Mouse (Mus musculus) midbrain, embryonic 11.5 days (tissue): ENCODE measurements at regions not wholly inside any gene's neighbourhood (a gene's known extent, or its start where the extent isn't known, plus 50 kb on each side); places are given as distances from the start of the nearest gene placed in this dataset.

ENCODE experiments used
- ATAC-seq: fragments of 200-750 bp; cut with Nextera tagmentation; 2 replicates; pipeline ENCODE4 v1.8.0; 2017; ENCODE audit warnings: moderate TSS enrichment, moderate library complexity; ENCODE audit not compliant: low FRiP score
- DNase-seq: peaks from one replicate; pipeline ENCODE4 v3.0.0; 2015; ENCODE audit warnings: low spot score; ENCODE audit errors: missing footprints
- H3K27ac ChIP-seq: fragments of 300-500 bp; sonication (generic); 2 replicates; pipeline ENCODE4 v1.5.1; 2014; ENCODE audit warnings: low read depth, low read length
- H3K27me3 ChIP-seq: fragments of 300-500 bp; sonication (generic); 2 replicates; pipeline ENCODE4 v1.6.1; 2014; ENCODE audit warnings: mild to moderate bottlenecking, low read length, moderate library complexity, mixed read lengths; ENCODE audit not compliant: control insufficient read depth, insufficient read depth
- H3K36me3 ChIP-seq: fragments of 300-500 bp; sonication (generic); 2 replicates; pipeline ENCODE4 v1.6.1; 2014; ENCODE audit warnings: mild to moderate bottlenecking, low read length, moderate library complexity, mixed read lengths; ENCODE audit not compliant: control insufficient read depth, insufficient read depth
- H3K4me1 ChIP-seq: fragments of 300-500 bp; sonication (generic); 2 replicates; pipeline ENCODE4 v1.6.1; 2014; ENCODE audit warnings: low read length; ENCODE audit not compliant: control insufficient read depth, insufficient read depth
- H3K4me2 ChIP-seq: fragments of 300-500 bp; sonication (generic); 2 replicates; pipeline ENCODE4 v1.6.1; 2014; ENCODE audit warnings: mild to moderate bottlenecking, moderate library complexity
- H3K4me3 ChIP-seq: fragments of 300-500 bp; sonication (generic); 2 replicates; pipeline ENCODE4 v1.5.1; 2014; ENCODE audit warnings: low read depth, low read length
- H3K9ac ChIP-seq: fragments of 300-500 bp; sonication (generic); 2 replicates; pipeline ENCODE4 v1.6.1; 2014; ENCODE audit warnings: low read length
- H3K9me3 ChIP-seq: fragments of 300-500 bp; sonication (generic); 2 replicates; pipeline ENCODE4 v1.6.1; 2016; ENCODE audit warnings: low read length; ENCODE audit not compliant: control insufficient read depth
- WGBS: fragments of 180-500 bp; shearing (Covaris S2); extraction: QIAGEN DNeasy Blood & Tissue Kit; methylation state at CpG from one replicate; pipeline ENCODE4 v1.1.7; 2014; 5-methylcytosine and 5-hydroxymethylcytosine counted together

- 50% methylated on average over 11 of the region's 11 CpGs for WGBS
- H3K4me1 ChIP-seq: no peaks in the 10 kb centered on the region
- DNase-seq: peak; percentile 87
- no peaks in the 10 kb centered on the region for H3K36me3 ChIP-seq
- no peak overlapping the region for H3K4me2 ChIP-seq
- H3K9me3 ChIP-seq: no peaks in the 10 kb centered on the region
- H3K9ac ChIP-seq: peak overlapping the region; percentile 20; the same call in 1 of the 2 replicates
- ATAC-seq: peak; percentile 43; the same call in 1 of the 2 replicates
- H3K27me3 ChIP-seq: no peaks in the 10 kb centered on the region
- no peak overlapping the region for H3K27ac ChIP-seq
- no peak overlapping the region for H3K4me3 ChIP-seq
Measured at GRCm38 (mm10) chr6:140894467-140894866, 165.4 kb downstream of the Gm11077 start.

DNA sequence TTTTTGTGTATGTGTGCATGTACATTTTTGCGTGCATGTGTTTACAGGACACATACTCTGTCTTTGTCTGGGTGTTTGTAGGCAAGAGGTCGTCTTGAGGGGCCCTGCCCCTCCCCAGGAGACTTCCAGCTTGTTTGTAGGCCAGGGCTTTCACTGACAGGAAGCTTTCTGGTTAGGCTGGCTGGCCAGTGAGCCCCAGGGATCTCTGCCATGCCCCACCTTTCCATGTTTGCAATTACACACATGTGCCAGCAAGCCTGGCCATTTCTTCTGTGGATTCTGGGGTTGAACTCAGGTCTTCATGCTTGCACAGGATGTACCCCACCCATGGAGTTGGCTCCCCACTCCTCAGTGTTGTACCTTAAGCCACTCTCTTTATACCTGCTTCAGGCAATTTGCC is 166.4 kb downstream of the Gm11077 start:
- ATAC-seq (no peak), DNase-seq (no peak)
- Histone ChIP-seq H3K9ac (no peak overlapping the region), H3K27me3 (no peaks in the 10 kb centered on the region), H3K9me3 (no peaks in the 10 kb centered on the region), H3K4me3 (no peak overlapping the region), H3K36me3 (no peaks in the 10 kb centered on the region), H3K27ac (no peak overlapping the region), H3K4me1 (no peaks in the 10 kb centered on the region), H3K4me2 (no peak overlapping the region)
- 59% methylated on average over 2 of the region's 2 CpGs for WGBS

DNA sequence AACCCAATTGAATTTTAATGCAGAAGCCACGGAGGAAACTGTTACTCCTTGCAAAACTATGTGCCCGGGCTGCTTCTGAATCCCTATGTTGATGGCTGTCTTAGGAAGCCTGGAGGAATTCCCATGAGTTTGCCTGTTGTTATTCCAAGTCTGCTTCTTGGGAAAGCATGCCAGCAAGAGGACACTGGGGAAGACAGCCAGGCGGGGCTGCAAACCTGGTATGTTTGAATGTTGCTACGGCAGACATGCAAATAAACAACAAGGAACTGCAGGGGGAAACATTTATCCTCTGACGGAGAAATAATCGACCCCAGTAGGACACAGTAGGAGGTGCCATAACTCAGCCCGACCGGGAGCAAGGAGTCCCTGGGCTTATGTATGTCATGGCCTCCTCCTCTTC is 168.0 kb downstream of the Gm11077 start:
- Histone ChIP-seq H3K4me2 (no peak overlapping the region), H3K4me1 (no peaks in the 10 kb centered on the region), H3K4me3 (no peak overlapping the region), H3K27ac (no peak overlapping the region), H3K27me3 (no peaks in the 10 kb centered on the region), H3K9ac (no peak overlapping the region), H3K9me3 (no peaks in the 10 kb centered on the region), H3K36me3 (no peaks in the 10 kb centered on the region)
- 61% methylated on average over 8 of the region's 8 CpGs for whole genome bisulfite sequencing
- no peak for ATAC-seq
- no peak for DNase-seq

- ATAC-seq (peak; percentile 79), DNase-seq (peak; percentile 89)
- H3K36me3 ChIP-seq: no peaks in the 10 kb centered on the region
- H3K4me1 ChIP-seq: no peaks in the 10 kb centered on the region
- no peaks in the 10 kb centered on the region for H3K27me3 ChIP-seq
- H3K9ac ChIP-seq: no peak overlapping the region
- 50% methylated on average over 12 of the region's 12 CpGs for WGBS
- no peak overlapping the region for H3K27ac ChIP-seq
- H3K9me3 ChIP-seq: no peaks in the 10 kb centered on the region
- no peak overlapping the region for H3K4me2 ChIP-seq
- H3K4me3 ChIP-seq: no peak overlapping the region
Measured at GRCm38 (mm10) chr6:140924319-140924981, 195.4 kb downstream of the Gm11077 start.

DNA sequence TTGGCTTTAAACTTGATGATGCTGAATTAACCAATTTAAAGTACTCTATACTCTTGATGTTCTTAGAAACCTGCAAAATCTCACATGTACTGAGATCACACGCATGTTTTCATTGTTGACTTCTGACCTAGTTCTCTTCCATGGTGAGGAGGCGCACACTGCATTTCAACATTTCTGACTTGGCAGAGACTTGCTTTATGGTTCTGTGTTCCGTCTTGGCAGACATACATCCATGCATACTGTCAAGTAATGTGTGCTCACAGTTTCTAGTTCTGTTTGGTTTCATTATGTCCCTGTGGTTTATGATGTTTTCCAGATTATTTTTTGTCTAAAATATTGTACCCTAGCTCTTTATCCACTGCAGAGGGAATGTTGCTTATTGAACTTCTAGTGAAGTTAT is 198.5 kb downstream of the Gm11077 start:
- H3K4me2 ChIP-seq: no peak overlapping the region
- no peak overlapping the region for H3K4me3 ChIP-seq
- H3K9ac ChIP-seq: no peak overlapping the region
- no peaks in the 10 kb centered on the region for H3K4me1 ChIP-seq
- no peak overlapping the region for H3K27ac ChIP-seq
- H3K36me3 ChIP-seq: no peaks in the 10 kb centered on the region
- DNase-seq (no peak), ATAC-seq (no peak)
- H3K9me3 ChIP-seq: no peaks in the 10 kb centered on the region
- H3K27me3 ChIP-seq: no peaks in the 10 kb centered on the region
- 94% methylated on average over 3 of the region's 3 CpGs for WGBS

- no peaks in the 10 kb centered on the region for H3K27me3 ChIP-seq
- no peaks in the 10 kb centered on the region for H3K4me1 ChIP-seq
- H3K4me2 ChIP-seq: no peak overlapping the region
- H3K9me3 ChIP-seq: no peaks in the 10 kb centered on the region
- H3K27ac ChIP-seq: no peak overlapping the region
- 87% methylated on average over 6 of the region's 6 CpGs for WGBS
- no peak overlapping the region for H3K9ac ChIP-seq
- no peak overlapping the region for H3K4me3 ChIP-seq
- DNase-seq (no peak), ATAC-seq (no peak)
- no peaks in the 10 kb centered on the region for H3K36me3 ChIP-seq
Measured at GRCm38 (mm10) chr6:140934286-140934685, 205.2 kb downstream of the Gm11077 start.

- H3K36me3 ChIP-seq: no peaks in the 10 kb centered on the region
- no peaks in the 10 kb centered on the region for H3K27me3 ChIP-seq
- H3K4me3 ChIP-seq: no peak overlapping the region
- DNase-seq: no peak
- H3K9me3 ChIP-seq: no peaks in the 10 kb centered on the region
- 85% methylated on average over 1 of the region's 1 CpGs for WGBS
- no peak overlapping the region for H3K27ac ChIP-seq
- no peak overlapping the region for H3K4me2 ChIP-seq
- no peak for ATAC-seq
- no peaks in the 10 kb centered on the region for H3K4me1 ChIP-seq
- H3K9ac ChIP-seq: no peak overlapping the region
Measured at GRCm38 (mm10) chr6:140938025-140938424, 208.9 kb downstream of the Gm11077 start.

DNA sequence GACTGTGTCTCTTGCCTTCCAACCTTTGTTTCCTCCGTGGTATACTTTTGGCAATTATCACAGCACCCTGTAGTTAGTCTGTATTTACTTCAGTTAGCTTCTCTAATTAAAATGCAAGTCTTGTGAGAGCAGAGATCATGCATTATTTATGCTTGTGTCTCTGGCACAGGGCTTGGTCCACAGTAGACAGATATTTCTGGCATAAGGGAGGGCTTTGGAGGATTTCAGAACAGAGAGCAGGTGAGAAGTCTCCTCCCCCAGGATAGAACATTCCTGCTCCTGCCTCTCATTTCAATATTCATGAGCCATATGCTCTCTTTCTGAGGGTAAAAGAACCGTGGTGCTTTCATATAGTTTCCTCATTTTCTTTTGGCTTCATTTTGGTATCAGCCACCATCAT is 217.6 kb downstream of the Gm11077 start:
- WGBS: 51% methylated on average over 2 of the region's 2 CpGs

DNA sequence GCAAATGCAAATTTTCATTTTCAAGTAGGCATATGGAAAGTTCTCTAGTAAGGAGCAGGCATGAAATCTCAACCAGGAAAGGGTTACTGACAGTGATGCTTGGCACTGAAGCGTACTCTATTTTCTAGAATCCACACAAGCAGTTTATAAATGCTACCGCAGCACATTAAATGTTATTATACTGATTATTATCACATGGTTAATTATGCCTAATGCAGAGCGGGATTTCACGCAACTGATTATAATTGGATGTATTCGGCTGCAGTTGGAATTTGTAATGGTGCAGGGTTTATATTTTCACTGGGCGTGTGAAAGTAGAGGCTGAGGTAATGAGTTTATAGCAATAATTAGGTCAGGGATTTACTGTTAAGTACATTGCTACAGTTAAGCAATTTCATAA is 221.4 kb downstream of the Gm11077 start:
- Histone ChIP-seq H3K36me3 (no peaks in the 10 kb centered on the region), H3K4me2 (no peak overlapping the region), H3K27ac (no peak overlapping the region), H3K27me3 (no peaks in the 10 kb centered on the region), H3K4me1 (0 out of 2 replicates have a peak, but pooled peaks cover 2% of the 10 kb centered on the region), H3K4me3 (no peak overlapping the region), H3K9me3 (no peaks in the 10 kb centered on the region), H3K9ac (no peak overlapping the region)
- WGBS: 92% methylated on average over 6 of the region's 6 CpGs
- no peak for DNase-seq
- no peak for ATAC-seq

More for the DNA sequence above, 217.6 kb downstream of the Gm11077 start:
- Histone ChIP-seq H3K27ac (no peak overlapping the region), H3K36me3 (no peaks in the 10 kb centered on the region), H3K4me2 (no peak overlapping the region), H3K9ac (no peak overlapping the region), H3K4me1 (0 out of 2 replicates have a peak, but pooled peaks cover 2% of the 10 kb centered on the region), H3K27me3 (no peaks in the 10 kb centered on the region), H3K9me3 (no peaks in the 10 kb centered on the region), H3K4me3 (no peak overlapping the region)
- DNase-seq (no peak), ATAC-seq (peak; percentile 66)
